Mouse (Mus musculus): ENCODE measurements around the gene Rpl9.

Gene Rpl9

GRCm38 (mm10) chr5:65340167-65340566 lies 51.1 kb downstream of the Rpl9 start:
- no peaks in the 10 kb centered on the region for H3K27me3 ChIP-seq (ENCODE audit: control insufficient read depth, insufficient read depth, low read length, poor library complexity, severe bottlenecking)
- no peaks in the 10 kb centered on the region for H3K36me3 ChIP-seq (ENCODE audit: control insufficient read depth, insufficient read depth, low read length, poor library complexity, severe bottlenecking)
- no peak for DNase-seq (ENCODE audit: low read depth, low spot score)

DNA sequence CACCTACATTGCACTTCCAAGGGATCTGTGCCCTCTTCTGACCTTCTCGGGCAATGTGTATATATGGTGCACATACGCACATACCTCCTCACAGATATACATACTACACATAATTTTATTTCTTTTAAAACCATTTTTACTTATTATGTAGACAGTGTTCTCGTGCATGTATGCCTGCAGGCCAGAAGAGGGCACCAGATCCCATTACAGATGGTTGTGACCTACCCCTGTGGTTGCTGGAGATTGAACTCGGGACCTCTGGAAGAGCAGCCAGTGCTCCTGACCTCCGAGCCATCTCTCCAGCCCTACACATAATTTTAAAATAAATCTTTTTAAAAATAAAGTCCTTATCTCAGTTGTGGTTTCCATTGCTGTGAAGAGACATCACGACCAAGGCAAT lies 52.9 kb downstream of the Rpl9 start:
- Histone ChIP-seq H3K36me3 (ENCODE audit: control insufficient read depth, insufficient read depth, low read length, poor library complexity, severe bottlenecking) (no peaks in the 10 kb centered on the region), H3K27me3 (ENCODE audit: control insufficient read depth, insufficient read depth, low read length, poor library complexity, severe bottlenecking) (no peaks in the 10 kb centered on the region)
- DNase-seq (ENCODE audit: low read depth, low spot score): peak; percentile 34
